Mouse (Mus musculus) MEL (cell line): ENCODE measurements at regions not wholly inside any gene's neighbourhood (a gene's known extent, or its start where the extent isn't known, plus 50 kb on each side); places are given as distances from the start of the nearest gene placed in this dataset.

Experiments used
- DNase-seq: peaks from one replicate; pipeline ENCODE4 v3.0.0; 2011; ENCODE audit warnings: low read depth, low spot score
- H3K27ac ChIP-seq: 2 replicates; pipeline ENCODE4 v1.5.1; 2012; ENCODE audit warnings: low read depth, mild to moderate bottlenecking, control low read depth, low read length, moderate library complexity; ENCODE audit not compliant: control insufficient read depth
- H3K27me3 ChIP-seq, 2 experiments: fragments of 150-350 bp in 1 of 2; sonication (generic) in 1 of 2; 2 replicates each; pipeline ENCODE4 v1.6.1; 2012; ENCODE audit warnings: low read length in 2 of 2, mild to moderate bottlenecking in 2 of 2, improper control_type of control experiment in 1 of 2, moderate library complexity in 1 of 2; ENCODE audit not compliant: insufficient read depth in 2 of 2, control insufficient read depth in 1 of 2
- H3K36me3 ChIP-seq, 2 experiments: 2 replicates each; pipeline ENCODE4 v1.6.1; 2012 to 2014; ENCODE audit warnings: low read length in 2 of 2, improper control_type of control experiment in 1 of 2, inconsistent platforms in 1 of 2, mild to moderate bottlenecking in 1 of 2; ENCODE audit not compliant: insufficient read depth in 2 of 2, control insufficient read depth in 1 of 2
- H3K4me1 ChIP-seq, 2 experiments: fragments of 150-350 bp in 1 of 2; sonication (generic) in 1 of 2; 2 replicates each; pipeline ENCODE4 v1.6.1; 2012; ENCODE audit warnings: low read length in 2 of 2, improper control_type of control experiment in 1 of 2, mild to moderate bottlenecking in 1 of 2; ENCODE audit not compliant: insufficient read depth in 2 of 2, control insufficient read depth in 1 of 2
- H3K4me3 ChIP-seq, 2 experiments: fragments of 150-350 bp in 1 of 2; sonication (generic) in 1 of 2; 2 replicates each; pipeline ENCODE4 v1.5.1; 2012; ENCODE audit warnings: low read depth in 2 of 2, low read length in 2 of 2, mild to moderate bottlenecking in 2 of 2, moderate library complexity in 2 of 2, control low read depth in 1 of 2, improper control_type of control experiment in 1 of 2; ENCODE audit not compliant: control insufficient read depth in 1 of 2, insufficient read depth in 1 of 2
- H3K79me2 ChIP-seq: 2 replicates; pipeline ENCODE4 v1.6.1; 2012; ENCODE audit warnings: mild to moderate bottlenecking, low read length, moderate library complexity; ENCODE audit not compliant: control insufficient read depth, poor library complexity, insufficient read depth
- H3K9ac ChIP-seq: 2 replicates; pipeline ENCODE4 v1.6.1; 2012; ENCODE audit warnings: low read depth, mild to moderate bottlenecking, control low read depth, low read length, moderate library complexity; ENCODE audit not compliant: control insufficient read depth, poor library complexity, severe bottlenecking
- H3K9me3 ChIP-seq: fragments of 150-350 bp; sonication (generic); replicated peaks from 2 replicates; pipeline ENCODE4 v1.6.1; 2012; ENCODE audit warnings: mild to moderate bottlenecking, low read length, improper control_type of control experiment, moderate library complexity; ENCODE audit not compliant: insufficient read depth
- BHLHE40 ChIP-seq: IDR thresholded peaks from 2 replicates; pipeline ENCODE4 v1.6.1; 2012; ENCODE audit warnings: low read depth, mild to moderate bottlenecking, inconsistent platforms, low read length, improper control_type of control experiment, borderline replicate concordance
- CHD1 ChIP-seq: IDR thresholded peaks from 2 replicates; pipeline ENCODE4 v1.6.1; 2012; ENCODE audit warnings: low read depth, mild to moderate bottlenecking, inconsistent platforms, low read length, improper control_type of control experiment
- CTCF ChIP-seq, 3 experiments: IDR thresholded peaks in 2 of 3; conservative IDR thresholded peaks in 1 of 3; 2 replicates each; pipeline ENCODE4 v1.5.1; 2011 to 2012; ENCODE audit warnings: low read length in 3 of 3, low read depth in 2 of 3, mild to moderate bottlenecking in 2 of 3, improper control_type of control experiment in 1 of 3, inconsistent platforms in 1 of 3, mixed read lengths in 1 of 3, moderate library complexity in 1 of 3; ENCODE audit not compliant: control insufficient read depth in 1 of 3, insufficient read depth in 1 of 3, poor library complexity in 1 of 3, severe bottlenecking in 1 of 3
- E2F4 ChIP-seq: IDR thresholded peaks from 2 replicates; pipeline ENCODE4 v1.6.1; 2011; ENCODE audit warnings: low read depth, low read length, improper control_type of control experiment, borderline replicate concordance
- ELF1 ChIP-seq: IDR thresholded peaks from 2 replicates; pipeline ENCODE4 v1.6.1; 2014; ENCODE audit warnings: low read depth, mild to moderate bottlenecking, inconsistent platforms, low read length, improper control_type of control experiment, moderate library complexity
- EP300 ChIP-seq, 2 experiments: IDR thresholded peaks; 2 replicates each; pipeline ENCODE4 v1.6.1; 2011; ENCODE audit warnings: improper control_type of control experiment in 2 of 2, low read length in 2 of 2, low read depth in 1 of 2, mild to moderate bottlenecking in 1 of 2
- GABPA ChIP-seq: IDR thresholded peaks from 2 replicates; pipeline ENCODE4 v1.6.1; 2012; ENCODE audit warnings: low read depth, mild to moderate bottlenecking, inconsistent platforms, low read length, improper control_type of control experiment, moderate library complexity
- HCFC1 ChIP-seq: IDR thresholded peaks from 2 replicates; pipeline ENCODE4 v1.6.1; 2012; ENCODE audit warnings: low read depth, mild to moderate bottlenecking, inconsistent platforms, low read length, improper control_type of control experiment, moderate library complexity
- JUND ChIP-seq: IDR thresholded peaks from 2 replicates; pipeline ENCODE4 v1.6.1; 2011; ENCODE audit warnings: low read depth, mild to moderate bottlenecking, improper control_type of control experiment, low read length
- KAT2A ChIP-seq: conservative IDR thresholded peaks from 2 replicates; pipeline ENCODE4 v1.6.1; 2012; ENCODE audit warnings: low read depth, low read length, improper control_type of control experiment, inconsistent platforms
- MAX ChIP-seq: IDR thresholded peaks from 2 replicates; pipeline ENCODE4 v1.6.1; 2011; ENCODE audit warnings: low read length, improper control_type of control experiment
- NELFE ChIP-seq: IDR thresholded peaks from 2 replicates; pipeline ENCODE4 v1.6.1; 2011; ENCODE audit warnings: low read depth, low read length, improper control_type of control experiment
- NRF1 ChIP-seq: IDR thresholded peaks from 2 replicates; pipeline ENCODE4 v1.6.1; 2014; ENCODE audit warnings: low read depth, mild to moderate bottlenecking, inconsistent platforms, low read length, improper control_type of control experiment, moderate library complexity; ENCODE audit not compliant: poor library complexity, insufficient read depth, severe bottlenecking
- POLR2A ChIP-seq, 2 experiments: IDR thresholded peaks; 2 replicates each; pipeline ENCODE4 v1.6.1; 2011 to 2012; ENCODE audit warnings: low read length in 2 of 2, mild to moderate bottlenecking in 2 of 2, control low read depth in 1 of 2, improper control_type of control experiment in 1 of 2, low read depth in 1 of 2, moderate library complexity in 1 of 2; ENCODE audit not compliant: control insufficient read depth in 1 of 2, insufficient read depth in 1 of 2, poor library complexity in 1 of 2
- POLR2AphosphoS5 ChIP-seq: IDR thresholded peaks from 2 replicates; pipeline ENCODE4 v1.6.1; 2012; ENCODE audit warnings: low read depth, borderline replicate concordance, mild to moderate bottlenecking, inconsistent platforms, low read length, moderate library complexity, mixed read lengths
- RCOR1 ChIP-seq: IDR thresholded peaks from 2 replicates; pipeline ENCODE4 v1.6.1; 2012; ENCODE audit warnings: low read depth, mild to moderate bottlenecking, inconsistent platforms, low read length, improper control_type of control experiment
- SIN3A ChIP-seq: IDR thresholded peaks from 2 replicates; pipeline ENCODE4 v1.6.1; 2012; ENCODE audit warnings: low read length, improper control_type of control experiment, inconsistent platforms
- TBP ChIP-seq: IDR thresholded peaks from 2 replicates; pipeline ENCODE4 v1.8.0; 2011; ENCODE audit warnings: low read depth, low read length, improper control_type of control experiment
- TCF12 ChIP-seq: IDR thresholded peaks from 2 replicates; pipeline ENCODE4 v1.6.1; 2014; ENCODE audit warnings: low read depth, mild to moderate bottlenecking, inconsistent platforms, low read length, improper control_type of control experiment, moderate library complexity
- ZKSCAN1 ChIP-seq: IDR thresholded peaks from 2 replicates; pipeline ENCODE4 v1.6.1; 2012; ENCODE audit warnings: low read depth, mild to moderate bottlenecking, inconsistent platforms, low read length, improper control_type of control experiment, moderate library complexity
- ZNF384 ChIP-seq: IDR thresholded peaks from 2 replicates; pipeline ENCODE4 v1.6.1; 2012; ENCODE audit warnings: low read depth, mild to moderate bottlenecking, inconsistent platforms, low read length, improper control_type of control experiment

- no peak overlapping the region for H3K4me3 ChIP-seq
- DNase-seq = no peak
- H3K27ac ChIP-seq = no peak overlapping the region
- H3K9me3 ChIP-seq = no peaks in the 10 kb centered on the region
- no peaks in the 10 kb centered on the region for H3K79me2 ChIP-seq
- H3K9ac ChIP-seq = no peak overlapping the region
- TF ChIP-seq E2F4 = no peak
- TF ChIP-seq, all 39 proteins: peak for 0
- no peaks in the 10 kb centered on the region for H3K27me3 ChIP-seq
- no peaks in the 10 kb centered on the region for H3K4me1 ChIP-seq
- H3K36me3 ChIP-seq = no peaks in the 10 kb centered on the region
These were observed 106.1 kb upstream of the Cpm start for GRCm38 (mm10) chr10:117522906-117523829.

DNA sequence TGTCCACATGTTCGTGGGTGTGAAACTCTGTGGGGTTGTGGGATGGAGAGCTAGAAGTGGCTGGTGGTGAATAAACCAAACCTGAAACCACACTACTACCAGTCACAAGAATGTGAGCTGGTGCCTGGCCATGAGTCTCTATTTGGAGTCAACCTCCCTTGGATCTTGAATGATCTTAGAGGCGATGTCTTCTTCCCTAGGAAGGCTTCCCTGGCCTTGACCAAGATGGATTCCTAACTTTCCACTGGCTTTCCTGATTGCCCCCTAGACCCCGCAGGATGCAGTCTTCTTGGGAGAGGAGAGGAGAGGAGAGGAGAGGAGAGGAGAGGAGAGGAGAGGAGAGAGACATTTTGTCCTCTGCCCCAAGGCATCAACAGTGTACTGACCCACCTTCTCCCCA lies 106.9 kb upstream of the Cpm start:
- DNase-seq = no peak
- TF ChIP-seq CHD1 = no peak
- no peak for TF ChIP-seq ZNF384
- TF ChIP-seq, all 39 proteins: peak for 0
- Histone ChIP-seq H3K4me3 (no peak overlapping the region), H3K9me3 (no peaks in the 10 kb centered on the region), H3K9ac (no peak overlapping the region), H3K27ac (no peak overlapping the region), H3K79me2 (no peaks in the 10 kb centered on the region), H3K27me3 (no peaks in the 10 kb centered on the region), H3K36me3 (no peaks in the 10 kb centered on the region), H3K4me1 (no peaks in the 10 kb centered on the region)

DNA sequence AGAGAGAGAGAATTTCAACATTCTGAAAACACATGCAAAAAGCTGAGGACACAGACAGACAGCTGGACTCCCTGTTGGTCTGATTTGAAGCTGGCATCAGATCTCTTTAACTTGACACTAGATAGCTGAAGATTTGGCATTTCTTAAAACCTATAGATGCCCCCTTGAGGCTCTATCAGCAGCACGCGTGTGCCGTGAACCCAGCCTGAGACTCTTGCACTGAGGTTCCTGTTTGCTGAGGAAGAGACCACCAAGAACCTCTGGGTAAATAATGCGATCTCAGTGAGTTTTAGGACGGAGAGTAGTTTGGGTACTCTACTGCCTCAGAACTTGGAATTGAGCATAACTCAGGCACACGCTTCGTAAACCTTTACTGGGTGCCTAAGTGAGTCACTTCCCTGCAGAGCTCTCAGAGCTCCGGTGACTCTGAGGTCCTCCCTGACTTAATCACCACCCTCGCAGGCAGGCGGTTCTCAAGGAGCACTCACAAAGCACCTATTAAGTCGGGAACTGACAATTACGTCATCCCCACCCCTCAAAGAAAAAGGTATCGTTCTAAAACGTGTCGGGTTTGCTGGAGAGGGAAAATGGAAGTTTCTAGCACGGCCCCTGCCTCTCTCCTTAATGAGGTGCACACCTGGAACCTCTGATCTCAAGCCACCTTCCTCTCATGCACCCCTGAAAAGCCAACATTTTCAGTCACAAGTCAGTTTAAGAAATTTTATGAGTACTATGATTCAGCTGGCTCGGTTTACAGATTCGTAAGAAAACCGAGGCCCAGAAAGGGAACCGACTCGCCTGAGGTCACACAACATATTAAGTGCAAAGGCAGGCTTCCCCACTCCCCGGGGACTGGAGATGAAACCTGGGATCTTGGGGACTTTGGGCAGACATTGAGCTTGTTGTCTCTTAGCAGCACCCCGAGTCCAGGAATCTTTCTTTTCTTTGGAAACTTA lies 107.7 kb upstream of the Cpm start:
- no peaks in the 10 kb centered on the region for H3K4me1 ChIP-seq
- H3K4me3 ChIP-seq = no peak overlapping the region
- no peak for TF ChIP-seq BHLHE40
- no peak for TF ChIP-seq CTCF (IDR thresholded peaks at IDR 0.05 in 2 of 3, conservative IDR thresholded peaks at IDR 0.05 in 1 of 3; ENCODE audit: control insufficient read depth in 1 of 3, insufficient read depth in 1 of 3, low read depth in 2 of 3, low read length in 3 of 3, poor library complexity in 1 of 3, severe bottlenecking in 1 of 3)
- TF ChIP-seq KAT2A = no peak
- TF ChIP-seq JUND = no peak
- TF ChIP-seq ZKSCAN1 = no peak
- no peak for TF ChIP-seq SIN3A
- TF ChIP-seq HCFC1 = no peak
- TF ChIP-seq NRF1 = no peak
- TF ChIP-seq GABPA = no peak
- no peak for TF ChIP-seq E2F4
- TF ChIP-seq CHD1 = no peak
- TF ChIP-seq POLR2A (IDR thresholded peaks at IDR 0.05; ENCODE audit: control insufficient read depth in 1 of 2, insufficient read depth in 1 of 2, low read depth in 1 of 2, low read length in 2 of 2, poor library complexity in 1 of 2) = no peak
- TF ChIP-seq RCOR1 = no peak
- TF ChIP-seq POLR2AphosphoS5 = no peak
- TF ChIP-seq TBP = no peak
- no peak for TF ChIP-seq TCF12
- TF ChIP-seq EP300 (IDR thresholded peaks at IDR 0.05; ENCODE audit: low read depth in 1 of 2, low read length in 2 of 2) = no peak
- TF ChIP-seq MAX = no peak
- TF ChIP-seq NELFE = no peak
- no peak for TF ChIP-seq ELF1
- DNase-seq = no peak
- no peak overlapping the region for H3K9ac ChIP-seq
- no peaks in the 10 kb centered on the region for H3K36me3 ChIP-seq
- no peaks in the 10 kb centered on the region for H3K79me2 ChIP-seq
- H3K27ac ChIP-seq = no peak overlapping the region
- no peaks in the 10 kb centered on the region for H3K27me3 ChIP-seq
- H3K9me3 ChIP-seq = no peaks in the 10 kb centered on the region
